Comparison of ENCODE assay signal across 8 mouse cellular contexts in genomic region chr11:71995968-71996511, GRCm38 (mm10). TPM values are rescaled to one million over a fixed set of nuclear protein-coding genes. Genes with fewer than 3 reads are reported as not detected.
A peak's percentile ranks its signal among the peaks of the same experiment; 100 is the strongest.
DNase-seq lines count a peak whose midpoint lies in the region; ATAC-seq and TF ChIP-seq lines count a peak whose summit lies in the region.

No protein-coding gene starts in this region.

- no peak for DNase-seq in frontal cortex, postnatal 14 days (ENCODE audit: low spot score in 2 of 2)
- DNase-seq in liver, embryonic 14.5 days (ENCODE audit: low read depth in 3 of 3, low spot score in 3 of 3) = peak in 2 of 3 experiments; percentile 7 to 17
- DNase-seq in neural tube, embryonic 11.5 days (ENCODE audit: low spot score) = peak; percentile 58
- peak; percentile 43 for DNase-seq in urinary bladder, postnatal 25 days (ENCODE audit: low spot score)

- H3K4me2 ChIP-seq in heart, embryonic 14.5 days (ENCODE audit: low read length) = peak overlapping the region; percentile 49
- peak overlapping the region; percentile 46 for H3K4me2 ChIP-seq in kidney, embryonic 15.5 days
- no peak overlapping the region; the same call in 1 of the 2 replicates for H3K4me2 ChIP-seq in liver, embryonic 14.5 days (ENCODE audit: low read depth)
- H3K4me2 ChIP-seq in neural tube, embryonic 11.5 days (ENCODE audit: low read depth) = no peak overlapping the region

- 20% methylated on average over 9 of the region's 9 CpGs for WGBS in heart, embryonic 14.5 days
- WGBS in kidney, embryonic 15.5 days = 36% methylated on average over 9 of the region's 9 CpGs
- WGBS in liver, embryonic 14.5 days (ENCODE audit: insufficient replicate concordance) = 5% methylated on average over 9 of the region's 9 CpGs
- WGBS in neural tube, embryonic 11.5 days = 46% methylated on average over 9 of the region's 9 CpGs

- no peaks in the 10 kb centered on the region; the same call in 1 of the 2 replicates for H3K27me3 ChIP-seq in heart, embryonic 14.5 days (ENCODE audit: control insufficient read depth, insufficient read depth, low read length)
- H3K27me3 ChIP-seq in kidney, embryonic 15.5 days = peaks cover 37% of the 10 kb centered on the region
- no peaks in the 10 kb centered on the region for H3K27me3 ChIP-seq in liver, embryonic 14.5 days (ENCODE audit: control insufficient read depth, insufficient read depth, low read length)
- no peaks in the 10 kb centered on the region for H3K27me3 ChIP-seq in neural tube, embryonic 11.5 days (ENCODE audit: control insufficient read depth, insufficient read depth, low read length)

- peak; percentile 21; the same call in 1 of the 2 replicates for TF ChIP-seq POLR2A in embryonic fibroblast, embryonic 13.5 days (IDR thresholded peaks at IDR 0.05; ENCODE audit: low read depth, low read length)

- peak; percentile 72 for ATAC-seq in frontal cortex, adult (ENCODE audit: low TSS enrichment)
- ATAC-seq in heart, embryonic 14.5 days (ENCODE audit: insufficient number of reproducible peaks, insufficient read depth, low FRiP score, low read depth) = peak; percentile 86
- peak; percentile 75 for ATAC-seq in kidney, embryonic 15.5 days (replicated peaks; ENCODE audit: low FRiP score)
- ATAC-seq in liver, embryonic 14.5 days (ENCODE audit: insufficient read depth) = no peak
- no peak for ATAC-seq in neural tube, embryonic 11.5 days (ENCODE audit: insufficient read depth, low FRiP score, low TSS enrichment)

- peak overlapping the region; percentile 37; the same call in 1 of the 2 replicates for H3K27ac ChIP-seq in embryonic fibroblast, embryonic 13.5 days (ENCODE audit: insufficient read depth, low read length)
- peak overlapping the region; percentile 52 to 64 for H3K27ac ChIP-seq in heart, embryonic 14.5 days (replicated peaks in 1 of 2; ENCODE audit: control insufficient read depth in 1 of 2, insufficient read depth in 1 of 2, low read depth in 2 of 2, low read length in 2 of 2)
- H3K27ac ChIP-seq in kidney, embryonic 15.5 days = peak overlapping the region; percentile 75
- H3K27ac ChIP-seq in liver, embryonic 14.5 days = no peak overlapping the region
- H3K27ac ChIP-seq in neural tube, embryonic 11.5 days (ENCODE audit: low read depth, low read length) = no peak overlapping the region

- peaks cover 7% of the 10 kb centered on the region; the same call in 1 of the 2 replicates for H3K4me1 ChIP-seq in embryonic fibroblast, embryonic 13.5 days (ENCODE audit: control insufficient read depth, insufficient read depth, low read length)
- peaks cover 8 to 10% of the 10 kb centered on the region in 2 experiments; a peak in 2 of 4 replicates for H3K4me1 ChIP-seq in heart, embryonic 14.5 days (ENCODE audit: control insufficient read depth in 2 of 2, insufficient read depth in 2 of 2, low read length in 2 of 2)
- H3K4me1 ChIP-seq in kidney, embryonic 15.5 days = peaks cover 13% of the 10 kb centered on the region
- H3K4me1 ChIP-seq in liver, embryonic 14.5 days (replicated peaks; ENCODE audit: control insufficient read depth in 2 of 2, insufficient read depth in 2 of 2, low read length in 1 of 2) = peaks cover 0 to 6% of the 10 kb centered on the region in 2 experiments; a peak in 1 of 4 replicates
- H3K4me1 ChIP-seq in neural tube, embryonic 11.5 days (ENCODE audit: control insufficient read depth, insufficient read depth, low read length) = no peaks in the 10 kb centered on the region

- H3K4me3 ChIP-seq in embryonic fibroblast, embryonic 13.5 days (ENCODE audit: insufficient read depth, low read length) = no peak overlapping the region
- no peak overlapping the region for H3K4me3 ChIP-seq in heart, embryonic 14.5 days (ENCODE audit: control insufficient read depth in 1 of 2, insufficient read depth in 1 of 2, low read depth in 1 of 2, low read length in 2 of 2)
- no peak overlapping the region for H3K4me3 ChIP-seq in kidney, embryonic 15.5 days (replicated peaks)
- H3K4me3 ChIP-seq in liver, embryonic 14.5 days (ENCODE audit: insufficient read depth in 1 of 2, low read depth in 2 of 2, low read length in 2 of 2) = no peak overlapping the region
- H3K4me3 ChIP-seq in neural tube, embryonic 11.5 days (ENCODE audit: low read depth, low read length) = no peak overlapping the region

- TF ChIP-seq EP300 in liver, embryonic 14.5 days (IDR thresholded peaks at IDR 0.05; ENCODE audit: low read depth) = no peak

- TF ChIP-seq CTCF in embryonic fibroblast, embryonic 13.5 days (IDR thresholded peaks at IDR 0.05; ENCODE audit: borderline replicate concordance, insufficient read depth, low read length) = no peak
- no peak for TF ChIP-seq CTCF in liver, embryonic 14.5 days (IDR thresholded peaks at IDR 0.05; ENCODE audit: low read depth)

- H3K36me3 ChIP-seq in heart, embryonic 14.5 days (ENCODE audit: control insufficient read depth, insufficient read depth, low read length) = no peaks in the 10 kb centered on the region
- no peaks in the 10 kb centered on the region for H3K36me3 ChIP-seq in kidney, embryonic 15.5 days
- H3K36me3 ChIP-seq in liver, embryonic 14.5 days (replicated peaks; ENCODE audit: control insufficient read depth, insufficient read depth, low read depth) = no peaks in the 10 kb centered on the region
- H3K36me3 ChIP-seq in neural tube, embryonic 11.5 days (ENCODE audit: control insufficient read depth, insufficient read depth, low read length) = no peaks in the 10 kb centered on the region

- H3K9me3 ChIP-seq in heart, embryonic 14.5 days (ENCODE audit: control insufficient read depth, low read length) = 0 out of 2 replicates have a peak, but pooled peaks cover 5% of the 10 kb centered on the region
- H3K9me3 ChIP-seq in kidney, embryonic 15.5 days (replicated peaks) = no peaks in the 10 kb centered on the region
- no peaks in the 10 kb centered on the region for H3K9me3 ChIP-seq in liver, embryonic 14.5 days (ENCODE audit: control insufficient read depth, low read length)
- no peaks in the 10 kb centered on the region for H3K9me3 ChIP-seq in neural tube, embryonic 11.5 days (ENCODE audit: control insufficient read depth, low read length)

- H3K9ac ChIP-seq in heart, embryonic 14.5 days (ENCODE audit: low read length) = no peak overlapping the region
- no peak overlapping the region for H3K9ac ChIP-seq in kidney, embryonic 15.5 days
- H3K9ac ChIP-seq in liver, embryonic 14.5 days (replicated peaks) = no peak overlapping the region
- H3K9ac ChIP-seq in neural tube, embryonic 11.5 days (ENCODE audit: low read length) = peak overlapping the region; percentile 14; the same call in 1 of the 2 replicates

RNA-seq across cellular contexts. Expression of gene Aipl1, which starts 41.3 kb away (rescaled TPM):
- polyA plus RNA-seq in embryonic fibroblast, embryonic 13.5 days (2011; ENCODE audit: insufficient read length, low read depth, missing spikeins) = 0.20 and 0.30 TPM in 2 replicates
- polyA plus RNA-seq in heart, embryonic 14.5 days (2014; fragmentation: Nextera tagmentation; extraction: Ambion mirVana) = 0.22 and 0.36 TPM in 2 replicates
- 0.30 and 0.38 TPM in 2 replicates for polyA plus RNA-seq in kidney, embryonic 15.5 days (2015; fragmentation: Nextera tagmentation; extraction: Ambion mirVana)
- 0.11 TPM in 2 replicates for polyA plus RNA-seq in liver, embryonic 14.5 days (2012; rRNA removed)
- 0.11 and 0.14 TPM in 2 replicates for polyA plus RNA-seq in liver, embryonic 14.5 days (2014; fragmentation: Nextera tagmentation; extraction: Ambion mirVana)
- 0.09 and 0.23 TPM in 2 replicates for polyA plus RNA-seq in neural tube, embryonic 11.5 days (2014; fragmentation: Nextera tagmentation; extraction: Ambion mirVana)

RNA-seq across cellular contexts. Expression of gene Pimreg, which starts 45.8 kb away (rescaled TPM):
- 26.6 and 32.9 TPM in 2 replicates for polyA plus RNA-seq in embryonic fibroblast, embryonic 13.5 days (2011; ENCODE audit: insufficient read length, low read depth, missing spikeins)
- 76.4 and 76.9 TPM in 2 replicates for polyA plus RNA-seq in heart, embryonic 14.5 days (2014; fragmentation: Nextera tagmentation; extraction: Ambion mirVana)
- 122 and 131 TPM in 2 replicates for polyA plus RNA-seq in kidney, embryonic 15.5 days (2015; fragmentation: Nextera tagmentation; extraction: Ambion mirVana)
- polyA plus RNA-seq in liver, embryonic 14.5 days (2012; rRNA removed) = 12.1 and 13.0 TPM in 2 replicates
- polyA plus RNA-seq in liver, embryonic 14.5 days (2014; fragmentation: Nextera tagmentation; extraction: Ambion mirVana) = 18.5 and 21.4 TPM in 2 replicates
- polyA plus RNA-seq in neural tube, embryonic 11.5 days (2014; fragmentation: Nextera tagmentation; extraction: Ambion mirVana) = 158 and 169 TPM in 2 replicates

Comparison
In these comparisons a context has a peak if more than half of its experiments do, and no peak if none do; other contexts are left out.
1. ATAC-seq: peak in frontal cortex, adult (single experiment), heart, embryonic 14.5 days (single experiment) and kidney, embryonic 15.5 days (single experiment); none in liver, embryonic 14.5 days (single experiment) and neural tube, embryonic 11.5 days (single experiment).
2. DNase-seq: peak in liver, embryonic 14.5 days (2 of 3), neural tube, embryonic 11.5 days (single experiment) and urinary bladder, postnatal 25 days (single experiment); none in frontal cortex, postnatal 14 days (0 of 2).
3. H3K27ac ChIP-seq: peak in embryonic fibroblast, embryonic 13.5 days (single experiment), heart, embryonic 14.5 days (2 of 2) and kidney, embryonic 15.5 days (single experiment); none in liver, embryonic 14.5 days (single experiment) and neural tube, embryonic 11.5 days (single experiment).
4. H3K4me2 ChIP-seq: peak in heart, embryonic 14.5 days (single experiment) and kidney, embryonic 15.5 days (single experiment); none in liver, embryonic 14.5 days (single experiment) and neural tube, embryonic 11.5 days (single experiment).